Mouse (Mus musculus) forebrain, embryonic 16.5 days (tissue): ENCODE measurements around the gene Gm20773. TPM values are rescaled to one million over a fixed set of nuclear protein-coding genes. Genes with fewer than 3 reads are reported as not detected.
"Not testable (repeated sequence)": the region's sequence is repeated elsewhere in the genome, so short reads cannot be mapped to it uniquely, and the experiment has no call there.

Source experiments
- ATAC-seq: fragments of 200-750 bp; cut with Nextera tagmentation; 2 replicates; pipeline ENCODE4 v1.8.0; 2017; ENCODE audit warnings: mild to moderate bottlenecking, moderate library complexity
- H3K27ac ChIP-seq: fragments of 300-500 bp; sonication (generic); 2 replicates; pipeline ENCODE4 v1.5.1; 2014; ENCODE audit warnings: low read length, control low read depth
- H3K27me3 ChIP-seq: fragments of 300-500 bp; sonication (generic); replicated peaks from 2 replicates; pipeline ENCODE4 v1.6.1; 2014; ENCODE audit warnings: low read length; ENCODE audit not compliant: control insufficient read depth, insufficient read depth
- H3K36me3 ChIP-seq: fragments of 300-500 bp; sonication (generic); 2 replicates; pipeline ENCODE4 v1.6.1; 2014; ENCODE audit not compliant: control insufficient read depth, insufficient read depth
- H3K4me1 ChIP-seq: fragments of 300-500 bp; sonication (generic); replicated peaks from 2 replicates; pipeline ENCODE4 v1.6.1; 2014; ENCODE audit warnings: low read length; ENCODE audit not compliant: control insufficient read depth, insufficient read depth
- H3K4me2 ChIP-seq: fragments of 300-500 bp; sonication (generic); 2 replicates; pipeline ENCODE4 v1.6.1; 2014; ENCODE audit warnings: mild to moderate bottlenecking, low read length, control low read depth
- H3K4me3 ChIP-seq: fragments of 300-500 bp; sonication (generic); replicated peaks from 2 replicates; pipeline ENCODE4 v1.5.1; 2014; ENCODE audit warnings: mild to moderate bottlenecking, low read length, control low read depth
- H3K9ac ChIP-seq: fragments of 300-500 bp; sonication (generic); replicated peaks from 2 replicates; pipeline ENCODE4 v1.6.1; 2014; ENCODE audit warnings: low read depth, low read length, control low read depth
- H3K9me3 ChIP-seq: fragments of 300-500 bp; sonication (generic); 2 replicates; pipeline ENCODE4 v1.6.1; 2016; ENCODE audit warnings: low read length; ENCODE audit not compliant: control insufficient read depth
- WGBS: fragments of 180-500 bp; shearing (Covaris S2); extraction: QIAGEN DNeasy Blood & Tissue Kit; methylation state at CpG from one replicate; pipeline ENCODE4 v1.1.7; 2014; 5-methylcytosine and 5-hydroxymethylcytosine counted together
- polyA plus RNA-seq: library from polyadenylated mRNA; unstranded; fragments of >200 nt; fragmentation: Nextera tagmentation; extraction: Ambion mirVana; gene quantifications from 2 replicates; pipeline ENCODE4 v1.2.1, GENCODE M21; 2015

Gm20773 gene
- not detected in 2 replicates for polyA plus RNA-seq

- not testable (repeated sequence) for H3K4me3 ChIP-seq, H3K4me1 ChIP-seq, ATAC-seq, H3K9ac ChIP-seq, H3K27ac ChIP-seq, H3K36me3 ChIP-seq, H3K27me3 ChIP-seq, H3K9me3 ChIP-seq, H3K4me2 ChIP-seq
- WGBS, result no CpG with 5 or more reads among the region's 1 CpGs
Observed at GRCm38 (mm10) chrY:13493726-13494125, at the start of gene Gm20773. TSS of gene Gm20773 (plus strand) at chrY:13494026.

- WGBS, result 80% methylated on average over 1 of the region's 3 CpGs
- ATAC-seq, H3K4me3 ChIP-seq: not testable (repeated sequence)
Observed at GRCm38 (mm10) chrY:13465479-13465878, 28.3 kb upstream of the Gm20773 start, which contains the start of gene Gm21866. TSS of gene Gm21866 (minus strand) at chrY:13465579.

More at GRCm38 (mm10) chrY:13465479-13465878, 28.3 kb upstream of the Gm20773 start, which contains the start of gene Gm21866:
- not testable (repeated sequence) for H3K9me3 ChIP-seq, H3K36me3 ChIP-seq, H3K9ac ChIP-seq, H3K4me2 ChIP-seq, H3K27ac ChIP-seq, H3K27me3 ChIP-seq, H3K4me1 ChIP-seq

Other genes with a start within 250 kb of the Gm20773 start
- gene Gm21440, start 241.6 kb upstream of the Gm20773 start, polyA plus RNA-seq, result not detected in 2 replicates
- gene Gm21454, start 241.6 kb upstream of the Gm20773 start, polyA plus RNA-seq, result not detected in 2 replicates
- gene Gm21725, start 145.0 kb upstream of the Gm20773 start, polyA plus RNA-seq, result not detected in 2 replicates
- not detected in 2 replicates for gene Gm21866, start 28.4 kb upstream of the Gm20773 start, polyA plus RNA-seq